Comparison of ENCODE assay signal across 29 mouse cellular contexts in the genomic region with DNA sequence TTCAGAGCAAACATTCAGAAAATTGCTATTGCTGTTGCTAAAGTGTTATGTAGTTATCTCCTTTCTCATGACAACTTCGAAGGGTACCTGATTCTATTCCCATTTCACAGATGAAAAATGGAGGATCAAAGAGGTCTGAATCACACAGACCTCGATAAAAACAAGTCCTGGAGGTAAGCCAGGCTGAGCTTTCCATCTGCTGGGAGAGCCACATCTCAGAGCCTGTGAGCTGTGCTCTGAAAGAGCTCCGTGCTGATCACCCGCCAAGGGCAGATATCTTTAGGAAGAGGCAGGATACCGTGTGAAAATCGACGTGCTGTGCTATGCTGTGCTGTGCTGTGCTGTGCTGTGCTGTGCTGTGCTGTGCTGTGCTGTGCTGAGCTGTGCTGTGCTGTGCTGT. TPM values are rescaled to one million over a fixed set of nuclear protein-coding genes. Genes with fewer than 3 reads are reported as not detected.
"Had no signal": no experiment of that assay in that cellular context is flagged by ENCODE, and none has a peak within 500 bp of the region (broad histone marks: within the 10 kb centered on the region; RNA-seq: fewer than 3 reads in every experiment).

No protein-coding gene starts in this region.

- H3K4me3 ChIP-seq: heart, embryonic 10.5 days; heart, embryonic 12.5 days; hindbrain, embryonic 10.5 days; hindbrain, embryonic 12.5 days; intestine, embryonic 15.5 days; layer of hippocampus, adult 2 months; left cerebral cortex, adult 2 months; limb, embryonic 10.5 days; limb, embryonic 12.5 days; liver, embryonic 13.5 days; liver, embryonic 15.5 days had no signal

- DNase-seq: gastrocnemius, postnatal 14 days; gastrocnemius, postnatal 36 days; heart, adult 11 months; heart, postnatal 10 days; heart, postnatal 4 days; kidney, adult 18-20 months; kidney, adult 8-10 months; kidney, postnatal 10 days; kidney, postnatal 25 days; kidney, postnatal 4 days; liver; liver, embryonic 13.5 days had no signal

- H3K36me3 ChIP-seq: heart, embryonic 10.5 days; heart, embryonic 12.5 days; hindbrain, embryonic 10.5 days; hindbrain, embryonic 12.5 days; intestine, embryonic 15.5 days; limb, embryonic 10.5 days; limb, embryonic 12.5 days; liver, embryonic 13.5 days; liver, embryonic 15.5 days had no signal

- ATAC-seq: hindbrain, embryonic 16.5 days; inflammation-experienced regulatory T-cells, adult 6 months; intestine, embryonic 15.5 days; intestine, postnatal 0 days had no signal

- H3K9me3 ChIP-seq: heart, embryonic 10.5 days; heart, embryonic 12.5 days; hindbrain, embryonic 10.5 days; hindbrain, embryonic 12.5 days; intestine, embryonic 15.5 days; limb, embryonic 10.5 days; limb, embryonic 12.5 days; liver, embryonic 13.5 days; liver, embryonic 15.5 days had no signal

RNA-seq across cellular contexts. Expression of gene Asic4, which starts 10.1 kb away (rescaled TPM):
- total RNA-seq: gastrocnemius, adult 18-20 months; gastrocnemius, adult 8-10 months; gastrocnemius, postnatal 14 days; gastrocnemius, postnatal 36 days; heart, adult 8-10 months; heart, postnatal 10 days; heart, postnatal 25 days; heart, postnatal 4 days had no signal
- polyA plus RNA-seq: inflammation-experienced regulatory T-cells, adult 6 months had no signal

RNA-seq across cellular contexts. Expression of gene Tmem198, which starts 19.0 kb away (rescaled TPM):
- total RNA-seq: gastrocnemius, adult 8-10 months had no signal

RNA-seq across cellular contexts. Expression of gene Obsl1, which starts 46.0 kb away (rescaled TPM):
- polyA plus RNA-seq: inflammation-experienced regulatory T-cells, adult 6 months had no signal
